Mouse (Mus musculus) cortical plate, adult 2 months (tissue): ENCODE data around the gene Eps8l2.

Experiments
- CTCF ChIP-seq: fragments of 200-500 bp; IDR thresholded peaks from 2 replicates; pipeline ENCODE4 v1.5.1; 2011; ENCODE audit warnings: mild to moderate bottlenecking, control low read depth, low read length; ENCODE audit not compliant: insufficient read depth; ENCODE audit errors: extremely low read depth
- POLR2A ChIP-seq: fragments of 200-500 bp; IDR thresholded peaks from 2 replicates; pipeline ENCODE4 v1.6.1; 2011; ENCODE audit warnings: mild to moderate bottlenecking, low read length, control low read depth; ENCODE audit not compliant: insufficient read depth; ENCODE audit errors: extremely low read depth

DNA sequence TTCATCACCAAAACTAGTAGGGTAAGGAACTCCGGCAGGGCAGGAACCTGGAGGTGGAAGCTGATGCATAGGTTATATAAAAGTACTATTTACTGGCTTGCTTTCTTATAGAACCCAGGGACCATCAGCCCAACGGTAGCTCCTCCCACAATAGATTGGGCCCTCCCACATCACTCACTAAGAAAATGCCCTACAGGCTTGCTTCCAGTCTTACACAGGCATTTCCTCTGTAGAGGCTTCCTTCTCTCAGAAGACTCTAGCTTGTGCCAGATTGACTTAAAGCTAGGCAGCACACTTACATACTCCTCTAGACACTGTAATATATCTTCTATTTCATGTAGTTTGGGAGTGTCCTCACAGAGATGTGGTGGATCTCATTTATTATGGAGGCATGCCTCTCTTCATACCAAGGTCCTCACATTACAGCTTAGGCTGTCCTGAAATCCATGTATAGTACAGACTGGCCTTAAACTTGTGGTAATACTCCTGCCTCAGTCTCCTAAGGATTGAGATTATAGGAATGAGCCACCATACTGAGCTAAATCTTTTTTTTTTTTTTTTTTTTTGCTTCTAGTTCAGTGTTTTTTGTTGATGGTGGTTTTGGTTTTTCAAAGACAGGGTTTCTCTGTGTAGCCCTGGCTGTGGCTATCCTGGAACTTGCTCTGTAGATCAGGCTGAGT lies 49.3 kb downstream of the Eps8l2 start:
- TF ChIP-seq CTCF (no peak), POLR2A (no peak)
